Comparison of ENCODE assay signal across 10 mouse cellular contexts in genomic region chr5:122756680-122757079, GRCm38 (mm10). TPM values are rescaled to one million over a fixed set of nuclear protein-coding genes. Genes with fewer than 3 reads are reported as not detected.
A peak's percentile ranks its signal among the peaks of the same experiment; 100 is the strongest.
DNase-seq lines count a peak whose midpoint lies in the region; ATAC-seq and TF ChIP-seq lines count a peak whose summit lies in the region.
"Had no signal": no experiment of that assay in that cellular context is flagged by ENCODE, and none has a peak within 500 bp of the region (broad histone marks: within the 10 kb centered on the region; RNA-seq: fewer than 3 reads in every experiment).

No protein-coding gene starts in this region.

- no peak for TF ChIP-seq CTCF in cerebellum, adult 2 months (IDR thresholded peaks at IDR 0.05; ENCODE audit: borderline replicate concordance, insufficient read depth, low read depth, low read length)

- H3K9me3 ChIP-seq in kidney, embryonic 14.5 days (ENCODE audit: control insufficient read depth, low read length) = no peaks in the 10 kb centered on the region
- H3K9me3 ChIP-seq: hindbrain, embryonic 15.5 days; stomach, embryonic 15.5 days had no signal

- 92% methylated on average over 7 of the region's 7 CpGs for WGBS in kidney, embryonic 14.5 days
- 12% methylated on average over 7 of the region's 7 CpGs for WGBS in cerebellum, adult 2 months

- no peaks in the 10 kb centered on the region for H3K4me1 ChIP-seq in kidney, embryonic 14.5 days (ENCODE audit: control insufficient read depth, insufficient read depth, low read length)
- H3K4me1 ChIP-seq in cerebellum, adult 2 months (ENCODE audit: control insufficient read depth, insufficient read depth, low read length) = peaks cover 13% of the 10 kb centered on the region
- H3K4me1 ChIP-seq: hindbrain, embryonic 15.5 days; stomach, embryonic 15.5 days had no signal

- H3K4me2 ChIP-seq in kidney, embryonic 14.5 days (replicated peaks; ENCODE audit: low read depth, low read length) = no peak overlapping the region
- H3K4me2 ChIP-seq: hindbrain, embryonic 15.5 days; stomach, embryonic 15.5 days had no signal

- no peak overlapping the region for H3K27ac ChIP-seq in kidney, embryonic 14.5 days (ENCODE audit: low read depth, low read length)
- peak overlapping the region; percentile 47; the same call in 1 of the 2 replicates for H3K27ac ChIP-seq in cerebellum, adult 2 months (ENCODE audit: insufficient read depth, low read length)
- H3K27ac ChIP-seq: hindbrain, embryonic 15.5 days; liver, embryonic 14.5 days; stomach, embryonic 15.5 days had no signal

- H3K4me3 ChIP-seq in kidney, embryonic 14.5 days (ENCODE audit: low read length) = no peak overlapping the region
- H3K4me3 ChIP-seq in cerebellum, adult 2 months (replicated peaks; ENCODE audit: insufficient read depth, low read depth, low read length) = no peak overlapping the region
- H3K4me3 ChIP-seq: hindbrain, embryonic 15.5 days; stomach, embryonic 15.5 days had no signal

- peak; percentile 79 for DNase-seq in kidney, adult 18-20 months
- peak; percentile 89 for DNase-seq in adrenal gland, postnatal 10 days
- peak; percentile 84 to 88 for DNase-seq in cerebellum, adult 2 months
- DNase-seq in heart, postnatal 4 days = peak; percentile 71
- DNase-seq in layer of hippocampus, adult 11-12 months (ENCODE audit: low spot score) = no peak
- DNase-seq in thymus, adult 18-20 months = no peak

- TF ChIP-seq POLR2A in cerebellum, adult 2 months (IDR thresholded peaks at IDR 0.05; ENCODE audit: borderline replicate concordance, insufficient read depth, low read length) = no peak

- no peak for ATAC-seq in kidney, embryonic 14.5 days (ENCODE audit: low FRiP score, low TSS enrichment)

- H3K27me3 ChIP-seq in kidney, embryonic 14.5 days (ENCODE audit: control insufficient read depth, insufficient read depth, low read length) = no peaks in the 10 kb centered on the region
- H3K27me3 ChIP-seq in cerebellum, adult 2 months (ENCODE audit: control insufficient read depth, insufficient read depth, low read length) = no peaks in the 10 kb centered on the region
- H3K27me3 ChIP-seq: hindbrain, embryonic 15.5 days; stomach, embryonic 15.5 days had no signal

- H3K9ac ChIP-seq in kidney, embryonic 14.5 days (ENCODE audit: low read depth, low read length) = no peak overlapping the region
- H3K9ac ChIP-seq: hindbrain, embryonic 15.5 days; liver, embryonic 14.5 days; stomach, embryonic 15.5 days had no signal

- peaks cover 31% of the 10 kb centered on the region for H3K36me3 ChIP-seq in kidney, embryonic 14.5 days (ENCODE audit: control insufficient read depth, insufficient read depth, low read length)

RNA-seq across cellular contexts. Expression of gene Camkk2, which starts 22.5 kb away (rescaled TPM):
- 25.0 and 40.9 TPM in 2 replicates for polyA plus RNA-seq in kidney, embryonic 14.5 days (2014; fragmentation: Nextera tagmentation; extraction: Ambion mirVana)
- 10 to 100 TPM; 21.2 to 25.7 TPM for total RNA-seq in adrenal gland, postnatal 10 days (2021)
- polyA plus RNA-seq in cerebellum, adult 2 months (2012; rRNA removed) = 212 and 243 TPM in 2 replicates
- 10 to 100 TPM; 17.7 to 19.2 TPM for total RNA-seq in heart, postnatal 4 days (2021)

RNA-seq across cellular contexts. Expression of gene P2rx4, which starts 49.3 kb away (rescaled TPM):
- polyA plus RNA-seq in kidney, embryonic 14.5 days (2014; fragmentation: Nextera tagmentation; extraction: Ambion mirVana) = 14.0 and 14.8 TPM in 2 replicates
- total RNA-seq in adrenal gland, postnatal 10 days (2021) = 10 to 100 TPM; 29.5 to 32.4 TPM
- 42.0 and 48.3 TPM in 2 replicates for polyA plus RNA-seq in cerebellum, adult 2 months (2012; rRNA removed)
- 10 to 100 TPM; 17.9 to 19.0 TPM for total RNA-seq in heart, postnatal 4 days (2021)

Comparison
In these comparisons a context has a peak if more than half of its experiments do, and no peak if none do; other contexts are left out.
1. DNase-seq: peak in kidney, adult 18-20 months (single experiment), adrenal gland, postnatal 10 days (single experiment), cerebellum, adult 2 months (2 of 2) and heart, postnatal 4 days (single experiment); none in layer of hippocampus, adult 11-12 months (single experiment) and thymus, adult 18-20 months (0 of 2).